Mouse (Mus musculus) C2C12 (cell line): ENCODE measurements around the gene Smc6.

Source experiments
- CEBPB ChIP-seq: IDR thresholded peaks from one replicate; pipeline ENCODE4 v1.6.1; 2011; ENCODE audit warnings: low read depth, mild to moderate bottlenecking, control low read depth, moderate library complexity
- CTCF ChIP-seq: IDR thresholded peaks from one replicate; pipeline ENCODE4 v1.5.1; 2011; ENCODE audit not compliant: control insufficient read depth, insufficient read depth, insufficient read length
- MYOG ChIP-seq: IDR thresholded peaks from one replicate; pipeline ENCODE4 v1.6.1; 2011; ENCODE audit not compliant: control insufficient read depth, insufficient read length; ENCODE audit errors: extremely low read depth

GRCm38 (mm10) chr12:11364870-11365269 lies 99.2 kb downstream of the Smc6 start:
- TF ChIP-seq MYOG (no peak), CTCF (no peak), CEBPB (no peak)
